Mouse (Mus musculus): Measurements from ENCODE around the gene Cept1.
A peak's percentile ranks its signal among the peaks of the same experiment; 100 is the strongest.
"Not testable (repeated sequence)": the region's sequence is repeated elsewhere in the genome, so short reads cannot be mapped to it uniquely, and the experiment has no call there.

The Cept1 gene

DNA sequence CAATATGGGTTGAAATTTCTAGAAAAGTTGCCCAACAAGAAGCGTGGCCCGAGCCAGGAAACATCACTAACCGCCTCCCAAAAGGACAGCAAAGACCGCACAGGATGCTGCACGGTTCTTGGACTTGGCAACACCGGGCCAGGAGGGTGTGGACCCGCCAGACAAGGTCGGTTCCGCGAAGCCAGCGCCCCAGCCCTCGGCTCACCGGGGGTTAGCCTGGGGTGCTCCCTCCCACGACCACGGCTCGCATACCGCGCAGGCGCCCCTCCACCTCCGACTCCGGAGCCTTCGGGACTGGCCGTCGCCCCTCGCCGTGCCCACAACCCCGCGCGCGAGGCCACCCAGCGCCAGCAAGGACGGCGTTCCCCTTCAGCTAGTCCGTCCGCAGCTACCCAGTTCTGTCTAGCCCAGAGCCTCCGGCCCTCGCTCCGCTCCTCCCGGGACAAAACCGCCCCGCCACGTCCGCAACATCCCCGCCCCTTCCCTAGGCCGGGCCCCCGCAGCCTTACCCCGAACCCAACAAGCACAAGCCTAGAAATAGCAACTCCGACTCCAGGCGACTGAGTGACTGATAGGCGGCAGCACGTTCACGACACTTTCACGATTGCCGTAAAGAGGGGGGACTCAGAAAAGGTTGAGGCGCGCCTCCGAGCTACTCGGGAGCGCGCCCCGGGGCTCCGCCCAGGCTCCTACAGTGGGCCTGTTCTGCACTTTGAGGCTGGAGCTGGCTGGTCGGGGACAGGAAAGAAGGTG, at the start of gene Cept1, which contains the start of gene Dram2:
Cept1 (minus strand) TSS at position 632 of the 753 bp plus-strand sequence.
Dram2 (plus strand) TSS at position 628 of the 753 bp plus-strand sequence.
- DNase-seq (ENCODE audit: low read depth), result peak; percentile 85

DNA sequence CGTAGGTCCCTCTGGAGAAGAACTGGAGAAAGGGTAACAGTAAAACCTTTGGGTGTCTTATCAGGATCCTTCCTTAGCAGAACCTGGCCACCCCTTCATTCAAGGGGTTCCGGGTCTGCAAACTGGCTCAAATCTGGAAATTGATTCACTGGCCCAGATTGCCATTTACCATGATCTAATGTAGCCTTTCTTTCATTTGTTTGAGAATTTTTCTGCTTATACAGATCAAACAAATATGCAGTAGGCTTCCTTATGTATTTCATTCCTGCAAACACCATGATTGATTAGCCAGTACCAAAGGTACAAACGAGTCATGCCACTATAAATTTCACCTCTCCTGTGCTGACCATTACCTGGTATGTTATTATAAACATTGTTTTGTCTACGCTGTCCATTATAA, 46.0 kb upstream of the Cept1 start:
- DNase-seq (ENCODE audit: low read depth), result not testable (repeated sequence)

GRCm38 (mm10) chr3:106579296-106579695, 31.7 kb upstream of the Cept1 start:
- DNase-seq (ENCODE audit: low read depth), result no peak

DNA sequence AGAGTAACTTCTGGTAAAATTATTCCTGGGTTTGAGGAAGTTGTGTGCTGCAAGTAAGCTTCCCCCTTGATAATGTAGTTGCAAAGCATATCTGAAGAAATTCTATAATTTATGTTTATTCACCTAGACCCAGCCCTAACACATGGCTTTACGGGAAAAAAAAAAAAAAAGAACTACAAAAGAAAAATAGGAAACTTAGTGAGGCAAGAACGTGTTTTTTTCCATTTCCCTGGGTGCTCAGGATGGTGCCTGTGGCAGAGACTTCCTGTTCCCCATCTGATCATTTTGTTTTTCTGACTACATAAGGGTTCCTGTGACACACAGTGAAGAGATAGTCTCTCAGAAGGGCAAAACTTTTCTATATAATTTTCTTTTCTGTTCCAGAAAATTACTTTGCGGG, 25.6 kb upstream of the Cept1 start:
- no peak for DNase-seq (ENCODE audit: low read depth)

DNA sequence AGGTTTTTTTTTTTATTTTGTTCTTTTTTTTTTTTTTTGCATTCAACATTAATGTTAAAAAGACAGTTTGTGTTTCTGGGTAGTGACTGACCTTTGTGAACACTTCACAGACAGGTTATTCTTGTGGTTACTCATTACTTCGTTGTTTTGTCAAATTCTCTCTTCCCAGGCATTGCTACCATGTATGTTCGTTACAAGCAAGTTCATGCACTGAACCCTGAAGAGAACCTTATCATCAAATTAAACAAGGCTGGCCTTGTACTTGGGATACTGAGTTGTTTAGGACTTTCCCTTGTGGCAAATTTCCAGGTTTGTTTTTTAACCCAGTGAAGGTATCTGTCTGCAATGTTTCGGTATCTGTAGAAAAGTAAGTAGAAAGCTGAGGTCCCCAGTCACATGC, 18.3 kb upstream of the Cept1 start:
- no peak for DNase-seq (ENCODE audit: low read depth)

DNA sequence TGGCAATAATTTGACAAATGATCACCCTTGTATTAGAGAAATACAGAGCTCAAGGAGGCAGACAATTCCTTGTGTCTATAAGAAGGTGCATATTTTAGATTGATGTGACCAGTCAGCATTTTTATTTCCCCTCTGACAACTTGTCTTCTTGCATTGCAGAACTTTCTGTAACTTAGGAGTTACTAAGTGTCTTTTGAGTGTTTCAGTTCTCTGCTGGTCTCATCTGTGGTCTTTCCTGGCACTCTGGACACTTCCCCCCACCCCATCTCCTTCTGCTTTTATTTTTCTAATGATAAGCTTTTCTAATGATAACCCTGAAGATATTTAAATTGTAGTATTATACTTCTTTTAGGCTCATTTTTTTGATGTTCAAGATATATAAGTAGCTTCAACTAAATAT, 10.7 kb upstream of the Cept1 start:
- no peak for DNase-seq (ENCODE audit: low read depth)

DNA sequence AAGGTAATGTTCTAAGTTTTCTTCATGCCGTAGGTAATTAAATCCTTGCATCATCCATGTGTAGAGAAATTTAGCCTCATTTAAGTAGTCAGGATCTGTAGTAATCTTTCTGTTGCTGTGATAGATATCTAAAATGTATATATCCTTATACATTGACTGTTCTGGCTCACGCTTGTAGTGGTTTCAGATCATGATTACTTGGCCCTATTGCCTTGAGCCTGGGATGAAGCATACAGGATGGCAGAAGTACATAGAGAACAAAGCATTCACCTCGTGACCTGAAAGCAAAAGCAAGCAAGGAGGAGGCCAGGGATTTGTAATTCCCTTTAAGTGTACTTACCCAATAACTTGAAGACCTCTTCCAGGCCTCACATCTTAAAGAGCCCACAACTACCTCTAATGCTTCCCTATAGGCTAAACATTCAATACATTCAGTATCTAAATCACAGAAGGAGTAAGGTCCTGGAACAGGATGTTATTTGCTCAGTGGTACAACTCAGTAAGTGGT, 8.2 kb upstream of the Cept1 start:
- no peak for DNase-seq (ENCODE audit: low read depth)

GRCm38 (mm10) chr3:106553411-106553810, 5.8 kb upstream of the Cept1 start:
- DNase-seq (ENCODE audit: low read depth), result no peak

- no peak for DNase-seq (ENCODE audit: low read depth)
Observed at GRCm38 (mm10) chr3:106548971-106549370, 1.4 kb upstream of the Cept1 start.

GRCm38 (mm10) chr3:106547924-106548539, 430 bp upstream of the Cept1 start:
- peak; percentile 19 for DNase-seq (ENCODE audit: low read depth)

- no peak for DNase-seq (ENCODE audit: low read depth)
Observed at GRCm38 (mm10) chr3:106544721-106545316, 2.8 kb downstream of the Cept1 start.

- DNase-seq (ENCODE audit: low read depth), result no peak
Observed at GRCm38 (mm10) chr3:106533277-106533676, 14.3 kb downstream of the Cept1 start.

- DNase-seq (ENCODE audit: low read depth), result no peak
Observed at GRCm38 (mm10) chr3:106528032-106528431, 19.6 kb downstream of the Cept1 start.

- no peak for DNase-seq (ENCODE audit: low read depth)
Observed at GRCm38 (mm10) chr3:106526411-106526810, 21.2 kb downstream of the Cept1 start.

DNA sequence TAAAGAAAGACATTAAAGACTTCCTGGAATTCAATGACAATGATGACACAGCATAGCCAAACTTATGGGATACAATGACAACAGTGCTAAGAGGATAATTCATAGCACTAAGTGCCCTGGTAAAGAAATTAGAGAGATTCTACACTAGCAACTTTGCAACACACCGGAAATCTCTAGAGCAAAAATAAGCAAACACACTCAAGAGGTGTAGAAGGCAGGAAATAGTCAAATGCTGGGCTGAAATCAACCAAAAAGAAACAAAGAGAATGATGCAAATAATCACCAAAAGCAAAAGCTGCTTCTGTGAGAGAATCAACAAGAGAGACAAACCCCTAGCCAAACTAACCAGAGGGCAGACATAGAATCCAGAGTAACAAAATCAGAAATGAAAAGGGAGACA, 24.9 kb downstream of the Cept1 start:
- DNase-seq (ENCODE audit: low read depth), result no peak

DNA sequence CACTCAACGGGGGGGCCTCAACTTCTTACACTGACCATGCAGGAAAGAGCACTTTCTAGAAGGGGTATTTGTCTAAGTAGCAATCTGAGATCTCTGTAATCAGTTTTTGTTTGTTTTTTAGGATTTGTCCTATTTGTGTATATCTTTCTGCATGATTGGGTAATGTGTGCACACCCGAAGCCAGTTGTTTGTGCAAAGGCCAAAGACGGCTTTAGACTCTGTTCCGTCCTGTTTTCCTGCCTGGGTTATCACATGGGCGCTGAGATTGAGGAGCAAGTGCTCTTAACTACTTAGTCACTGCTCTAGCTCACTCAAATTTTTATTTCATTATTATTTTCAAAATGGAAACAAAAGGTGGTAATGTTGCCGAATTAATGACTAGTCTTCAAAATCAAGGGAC, 32.6 kb downstream of the Cept1 start:
- no peak for DNase-seq (ENCODE audit: low read depth)

- DNase-seq (ENCODE audit: low read depth), result no peak
Observed at GRCm38 (mm10) chr3:106510669-106511068, 36.9 kb downstream of the Cept1 start.

- DNase-seq (ENCODE audit: low read depth), result no peak
Observed at GRCm38 (mm10) chr3:106502892-106503291, 44.7 kb downstream of the Cept1 start.

DNA sequence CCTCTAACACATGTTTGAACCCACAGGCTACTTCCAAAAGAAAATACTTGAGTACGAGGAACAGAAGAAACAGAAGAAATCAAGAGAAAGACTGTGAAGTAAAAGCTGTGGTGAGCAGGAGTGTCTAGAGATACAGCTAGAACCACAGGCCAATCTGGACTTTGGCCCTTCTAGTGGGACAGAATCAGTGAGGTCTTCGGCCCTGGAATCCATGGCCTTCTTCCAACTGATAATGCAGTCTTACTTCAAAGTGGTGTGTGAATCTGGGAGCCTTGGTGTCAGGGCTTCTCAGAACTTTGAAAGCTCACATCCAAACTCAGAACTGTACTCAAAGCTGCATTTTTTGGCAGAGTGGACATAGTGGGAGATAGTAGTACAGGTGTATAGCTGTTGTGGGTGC, 47.1 kb downstream of the Cept1 start:
- DNase-seq (ENCODE audit: low read depth), result no peak

DNA sequence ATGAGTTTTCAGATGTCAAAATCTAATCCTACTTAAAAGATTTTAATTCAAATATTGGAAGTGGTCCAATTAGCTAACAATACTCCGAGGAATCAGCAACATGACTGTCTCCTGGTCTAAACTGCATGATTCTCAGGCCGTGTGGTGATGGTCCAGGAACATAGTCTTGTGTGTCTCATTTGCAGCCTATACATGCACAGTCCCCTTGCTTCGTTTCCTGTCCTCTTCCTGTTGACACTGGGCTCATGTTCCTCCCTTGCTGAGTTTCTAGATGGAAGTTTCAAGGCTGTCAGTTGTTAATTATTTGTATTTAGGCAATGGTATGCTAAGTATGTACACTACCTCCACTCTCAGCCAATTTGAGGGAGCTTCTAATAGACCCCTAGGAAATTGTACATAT, 50.6 kb downstream of the Cept1 start:
- DNase-seq (ENCODE audit: low read depth), result no peak

DNA sequence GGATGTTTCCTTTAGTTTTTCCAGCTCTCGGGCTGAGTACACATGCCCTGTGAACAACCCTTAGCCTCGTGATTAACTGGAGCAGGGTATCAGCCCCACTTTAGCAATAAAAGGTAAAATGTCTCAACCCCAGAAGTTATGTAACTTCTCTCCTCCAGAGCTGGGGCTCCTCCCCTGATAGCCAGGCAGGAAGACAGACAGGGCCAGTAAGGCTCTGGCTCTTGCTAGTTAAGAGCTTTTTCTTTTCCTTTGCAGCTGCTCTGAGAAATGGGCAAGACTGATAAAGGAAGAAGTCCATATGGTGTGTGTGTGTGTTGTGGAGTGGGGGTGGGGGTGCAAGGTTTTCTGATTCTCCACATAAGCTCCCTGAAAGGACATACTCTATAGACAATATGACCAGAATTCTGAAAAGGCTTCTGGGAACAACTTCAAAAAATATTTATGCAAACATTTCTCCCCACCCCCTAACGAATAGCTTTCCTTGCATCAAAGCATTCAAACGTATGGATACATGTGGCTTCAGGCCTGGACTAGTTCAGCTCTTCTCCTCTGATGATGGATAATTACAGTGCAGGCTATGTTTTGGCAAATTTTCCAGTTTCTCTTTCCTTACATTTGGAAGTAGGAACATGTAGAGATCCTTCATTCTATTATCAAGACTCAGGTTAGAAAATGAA, 51.4 kb downstream of the Cept1 start:
- DNase-seq (ENCODE audit: low read depth), result peak; percentile 13

DNA sequence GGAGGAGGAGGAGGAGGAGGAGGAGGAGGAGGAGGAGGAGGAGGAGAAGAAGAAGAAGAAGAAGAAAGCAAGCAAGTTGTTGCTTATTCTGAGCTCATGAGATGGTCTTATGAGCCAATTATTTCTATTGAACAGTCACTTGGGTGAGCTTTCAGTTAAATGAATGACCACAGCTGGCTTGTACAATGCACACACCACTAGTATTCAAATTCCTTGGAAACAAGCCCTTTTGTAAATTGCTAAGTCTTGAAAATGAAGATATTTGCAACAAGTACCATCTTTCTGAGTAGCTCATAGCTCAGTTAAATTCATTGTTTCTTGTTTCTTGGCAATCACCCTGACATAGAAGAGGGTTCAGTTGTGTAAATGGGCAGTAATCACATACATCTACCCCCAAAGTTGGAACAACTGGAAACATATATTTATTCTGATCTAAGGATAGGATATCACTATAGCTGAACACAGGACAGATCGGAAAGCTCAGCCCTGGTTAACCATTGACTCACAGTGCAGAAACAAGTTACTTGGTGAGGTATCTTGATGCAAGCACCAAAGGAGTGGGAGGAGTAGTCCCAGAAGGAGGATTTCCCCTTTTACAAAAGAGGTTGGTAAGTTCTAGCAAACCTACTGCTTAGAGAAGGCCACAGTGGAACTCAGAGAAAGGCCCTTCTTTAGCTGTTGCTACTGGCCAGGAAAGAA, 52.1 kb downstream of the Cept1 start:
- no peak for DNase-seq (ENCODE audit: low read depth)
